Mouse (Mus musculus) kidney, adult 2 months (tissue): Measurements from ENCODE around the gene Nav1.

ENCODE experiments used
- CTCF ChIP-seq: fragments of 200-500 bp; conservative IDR thresholded peaks from 2 replicates; pipeline ENCODE4 v1.5.1; 2011; ENCODE audit warnings: low read depth, mild to moderate bottlenecking, control low read depth, low read length, moderate library complexity, mixed read lengths; ENCODE audit not compliant: insufficient read depth, insufficient read length
- POLR2A ChIP-seq: fragments of 200-500 bp; IDR thresholded peaks from one replicate; pipeline ENCODE4 v1.6.1; 2011; ENCODE audit warnings: low read depth, low read length, control low read depth

DNA sequence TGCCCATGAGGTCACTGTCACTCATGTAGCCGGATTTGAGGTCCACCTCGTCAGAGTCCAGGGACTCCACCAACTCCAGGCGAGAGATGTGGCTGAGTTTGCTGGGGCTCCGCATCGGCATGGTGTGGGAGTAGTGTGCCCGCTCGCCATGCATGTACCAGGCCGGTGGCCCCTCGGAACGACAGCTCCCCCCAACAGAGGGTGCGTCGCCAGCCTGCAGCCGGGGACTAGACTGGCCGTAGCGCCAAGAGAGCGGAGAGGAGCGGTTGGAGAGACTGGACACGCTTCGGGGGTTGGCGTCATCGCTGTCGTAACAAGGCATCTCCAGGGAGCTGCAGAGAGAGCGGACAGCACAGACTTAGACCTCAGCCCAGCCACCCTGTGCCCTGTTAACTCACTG, 74.7 kb downstream of the Nav1 start:
- TF ChIP-seq POLR2A = no peak
- TF ChIP-seq CTCF = no peak
